8 mouse cellular contexts compared by ENCODE assay signal in the genomic region with DNA sequence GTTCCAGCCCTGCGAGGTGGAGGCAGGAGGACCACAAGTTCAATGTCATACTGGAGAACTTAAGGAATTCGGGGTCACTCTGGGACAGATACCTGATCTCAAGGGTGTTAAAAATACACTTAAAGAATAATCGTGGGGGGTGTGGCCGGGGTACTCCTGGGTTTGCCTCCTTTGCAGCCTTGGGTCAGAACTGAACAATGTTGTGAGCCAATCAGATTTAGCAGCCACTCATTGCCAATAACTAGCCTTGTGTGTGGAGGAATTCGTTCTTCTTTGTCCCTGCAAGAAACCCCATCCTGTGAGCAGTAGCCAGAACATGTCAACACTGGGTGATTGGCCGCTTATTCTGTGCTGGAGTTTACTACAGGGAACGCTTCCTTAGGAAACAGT. TPM values are rescaled to one million over a fixed set of nuclear protein-coding genes. Genes with fewer than 3 reads are reported as not detected.
A peak's percentile ranks its signal among the peaks of the same experiment; 100 is the strongest.
DNase-seq lines count a peak whose midpoint lies in the region; ATAC-seq and TF ChIP-seq lines count a peak whose summit lies in the region.

No protein-coding gene starts in this region.

- WGBS in spleen, adult 2 months, result 7% methylated on average over 7 of the region's 7 CpGs
- WGBS in intestine, embryonic 16.5 days, result 2% methylated on average over 7 of the region's 7 CpGs
- WGBS in neural tube, embryonic 13.5 days, result 3% methylated on average over 7 of the region's 7 CpGs

- peak overlapping the region; percentile 35; the same call in 1 of the 2 replicates for H3K27ac ChIP-seq in spleen, adult 2 months (ENCODE audit: insufficient read depth, low read length)
- peak overlapping the region; percentile 21; the same call in 1 of the 2 replicates for H3K27ac ChIP-seq in intestine, embryonic 16.5 days (ENCODE audit: low read length)
- H3K27ac ChIP-seq in neural tube, embryonic 13.5 days (replicated peaks), result no peak overlapping the region

- DNase-seq in embryo, embryonic 10 days (ENCODE audit: low spot score), result peak; percentile 25
- DNase-seq in embryo, embryonic 9.5 days (ENCODE audit: extremely low spot score), result no peak
- DNase-seq in spleen, adult 2 months (ENCODE audit: low read depth in 1 of 2, low spot score in 2 of 2), result no peak
- no peak for DNase-seq in spleen, postnatal 4 days (ENCODE audit: low spot score in 2 of 2)
- no peak for DNase-seq in thymus, postnatal 10 days (ENCODE audit: low spot score in 2 of 2)
- DNase-seq in kidney, postnatal 10 days, result no peak

- H3K9me3 ChIP-seq in intestine, embryonic 16.5 days (ENCODE audit: control insufficient read depth, low read length), result no peaks in the 10 kb centered on the region
- H3K9me3 ChIP-seq in neural tube, embryonic 13.5 days, result no peaks in the 10 kb centered on the region

- peak overlapping the region; percentile 84 for H3K4me2 ChIP-seq in intestine, embryonic 16.5 days (ENCODE audit: low read depth, low read length)
- H3K4me2 ChIP-seq in neural tube, embryonic 13.5 days, result peak overlapping the region; percentile 63

- H3K4me3 ChIP-seq in spleen, adult 2 months (ENCODE audit: extremely low read depth, insufficient read depth, insufficient read length), result peak overlapping the region; percentile 93
- peak overlapping the region; percentile 83 for H3K4me3 ChIP-seq in intestine, embryonic 16.5 days (ENCODE audit: low read length)
- peak overlapping the region; percentile 68 for H3K4me3 ChIP-seq in neural tube, embryonic 13.5 days

- H3K27me3 ChIP-seq in spleen, adult 2 months (ENCODE audit: control insufficient read depth, insufficient read depth, low read length), result no peaks in the 10 kb centered on the region
- no peaks in the 10 kb centered on the region for H3K27me3 ChIP-seq in intestine, embryonic 16.5 days (replicated peaks; ENCODE audit: control insufficient read depth, insufficient read depth, low read length)
- H3K27me3 ChIP-seq in neural tube, embryonic 13.5 days, result no peaks in the 10 kb centered on the region

- H3K36me3 ChIP-seq in spleen, adult 2 months (ENCODE audit: control insufficient read depth, insufficient read depth, low read length), result peaks cover 9% of the 10 kb centered on the region
- no peaks in the 10 kb centered on the region for H3K36me3 ChIP-seq in intestine, embryonic 16.5 days (ENCODE audit: control insufficient read depth, insufficient read depth, low read length)
- H3K36me3 ChIP-seq in neural tube, embryonic 13.5 days, result peaks cover 8% of the 10 kb centered on the region; the same call in 1 of the 2 replicates

- ATAC-seq in intestine, embryonic 16.5 days, result peak; percentile 34
- ATAC-seq in neural tube, embryonic 13.5 days (ENCODE audit: low read depth), result peak; percentile 61

- H3K4me1 ChIP-seq in spleen, adult 2 months (ENCODE audit: control insufficient read depth, insufficient read depth, insufficient read length), result no peaks in the 10 kb centered on the region
- H3K4me1 ChIP-seq in intestine, embryonic 16.5 days (ENCODE audit: control insufficient read depth, insufficient read depth, low read length), result peaks cover 3% of the 10 kb centered on the region; the same call in 1 of the 2 replicates
- peaks cover 12% of the 10 kb centered on the region for H3K4me1 ChIP-seq in neural tube, embryonic 13.5 days (replicated peaks)

- no peak for TF ChIP-seq POLR2A in spleen, adult 2 months (IDR thresholded peaks at IDR 0.05; ENCODE audit: low read depth, low read length)

- peak overlapping the region; percentile 86 for H3K9ac ChIP-seq in intestine, embryonic 16.5 days (ENCODE audit: low read depth, low read length)
- H3K9ac ChIP-seq in neural tube, embryonic 13.5 days, result peak overlapping the region; percentile 80

- TF ChIP-seq CTCF in spleen, adult 2 months (IDR thresholded peaks at IDR 0.05; ENCODE audit: extremely low read depth, insufficient read depth, insufficient read length, insufficient replicate concordance), result no peak

RNA-seq across cellular contexts. Expression of gene Lgals8, which starts 3.0 kb away (rescaled TPM):
- polyA plus RNA-seq in spleen, adult 2 months (2012; rRNA removed), result 21.7 and 23.5 TPM in 2 replicates
- 39.3 and 42.5 TPM in 2 replicates for polyA plus RNA-seq in intestine, embryonic 16.5 days (2015; fragmentation: Nextera tagmentation; extraction: Ambion mirVana)
- polyA plus RNA-seq in neural tube, embryonic 13.5 days (2015; fragmentation: Nextera tagmentation; extraction: Ambion mirVana), result 21.9 and 23.5 TPM in 2 replicates

RNA-seq across cellular contexts. Expression of gene Edaradd, which starts 58.5 kb away (rescaled TPM):
- polyA plus RNA-seq in spleen, adult 2 months (2012; rRNA removed), result 4.0 and 5.7 TPM in 2 replicates
- polyA plus RNA-seq in intestine, embryonic 16.5 days (2015; fragmentation: Nextera tagmentation; extraction: Ambion mirVana), result 1.7 TPM in 2 replicates
- 1.0 and 1.4 TPM in 2 replicates for polyA plus RNA-seq in neural tube, embryonic 13.5 days (2015; fragmentation: Nextera tagmentation; extraction: Ambion mirVana)
